Mouse (Mus musculus): ENCODE results near the gene Mrpl34. TPM values are rescaled to one million over a fixed set of nuclear protein-coding genes. Genes with fewer than 3 reads are reported as not detected.
"Not testable (repeated sequence)": the region's sequence is repeated elsewhere in the genome, so short reads cannot be mapped to it uniquely, and the experiment has no call there.

Gene Mrpl34
- 172 and 175 TPM in 2 replicates for polyA plus RNA-seq (2016; fragmentation: Nextera tagmentation; extraction: Ambion mirVana)

GRCm38 (mm10) chr8:71464513-71465500, at the start of gene Mrpl34:
TSS of gene Mrpl34 (plus strand) at chr8:71464959.
- H3K27ac ChIP-seq (ENCODE audit: poor library complexity, severe bottlenecking): peak within 1 kb of the TSS; percentile 83
- under 1% methylated on average over 59 of the region's 59 CpGs for WGBS
- peak within 1 kb of the TSS; percentile 89 for H3K9ac ChIP-seq
- H3K4me3 ChIP-seq: peak within 1 kb of the TSS; percentile 91
- peaks cover 26% of the 10 kb centered on the region for H3K4me1 ChIP-seq (replicated peaks)
- no peaks in the 10 kb centered on the region for H3K9me3 ChIP-seq (replicated peaks)
- ATAC-seq (ENCODE audit: insufficient number of reproducible peaks, low FRiP score): peak; percentile 87
- peak within 1 kb of the TSS; percentile 93 for H3K4me2 ChIP-seq
- peaks cover 14% of the 10 kb centered on the region for H3K27me3 ChIP-seq (replicated peaks)
- peaks cover 13% of the 10 kb centered on the region for H3K36me3 ChIP-seq

- no peak for ATAC-seq (ENCODE audit: insufficient number of reproducible peaks, low FRiP score)
- H3K36me3 ChIP-seq: no peaks in the 10 kb centered on the region
- no peak overlapping the region for H3K9ac ChIP-seq
- H3K4me1 ChIP-seq (replicated peaks): no peaks in the 10 kb centered on the region
- H3K27me3 ChIP-seq (replicated peaks): no peaks in the 10 kb centered on the region; the same call in 1 of the 2 replicates
- H3K4me2 ChIP-seq: no peak overlapping the region
- no peak overlapping the region for H3K4me3 ChIP-seq
- peaks cover 32% of the 10 kb centered on the region for H3K9me3 ChIP-seq (replicated peaks)
- H3K27ac ChIP-seq (ENCODE audit: poor library complexity, severe bottlenecking): no peak overlapping the region
These were observed 42.6 kb upstream of the Mrpl34 start for GRCm38 (mm10) chr8:71422121-71422520.

GRCm38 (mm10) chr8:71432935-71433334, 31.8 kb upstream of the Mrpl34 start:
- H3K27ac ChIP-seq (ENCODE audit: poor library complexity, severe bottlenecking); H3K9me3 ChIP-seq (replicated peaks); H3K27me3 ChIP-seq (replicated peaks); H3K4me2 ChIP-seq; ATAC-seq (ENCODE audit: insufficient number of reproducible peaks, low FRiP score); H3K9ac ChIP-seq; H3K4me1 ChIP-seq (replicated peaks); H3K4me3 ChIP-seq; H3K36me3 ChIP-seq: not testable (repeated sequence)
- WGBS: 74% methylated on average over 1 of the region's 1 CpGs

- no peak overlapping the region for H3K9ac ChIP-seq
- H3K36me3 ChIP-seq: no peaks in the 10 kb centered on the region
- H3K4me1 ChIP-seq (replicated peaks): no peaks in the 10 kb centered on the region
- no peak overlapping the region for H3K27ac ChIP-seq (ENCODE audit: poor library complexity, severe bottlenecking)
- H3K4me3 ChIP-seq: no peak overlapping the region
- peaks cover 3% of the 10 kb centered on the region for H3K27me3 ChIP-seq (replicated peaks)
- ATAC-seq (ENCODE audit: insufficient number of reproducible peaks, low FRiP score): no peak
- H3K9me3 ChIP-seq (replicated peaks): 0 out of 2 replicates have a peak, but pooled peaks cover 2% of the 10 kb centered on the region
- 51% methylated on average over 3 of the region's 3 CpGs for WGBS
- no peak overlapping the region for H3K4me2 ChIP-seq
These were observed 27.7 kb upstream of the Mrpl34 start for GRCm38 (mm10) chr8:71437041-71437440.

GRCm38 (mm10) chr8:71441404-71441803, 23.4 kb upstream of the Mrpl34 start:
- no peak overlapping the region for H3K4me2 ChIP-seq
- H3K9me3 ChIP-seq (replicated peaks): no peaks in the 10 kb centered on the region
- H3K36me3 ChIP-seq: no peaks in the 10 kb centered on the region
- no peak overlapping the region for H3K4me3 ChIP-seq
- H3K9ac ChIP-seq: no peak overlapping the region
- peaks cover 24% of the 10 kb centered on the region for H3K27me3 ChIP-seq (replicated peaks)
- whole genome bisulfite sequencing: 2% methylated on average over 7 of the region's 7 CpGs
- no peak for ATAC-seq (ENCODE audit: insufficient number of reproducible peaks, low FRiP score)
- H3K27ac ChIP-seq (ENCODE audit: poor library complexity, severe bottlenecking): no peak overlapping the region
- H3K4me1 ChIP-seq (replicated peaks): no peaks in the 10 kb centered on the region

- no peaks in the 10 kb centered on the region for H3K4me1 ChIP-seq (replicated peaks)
- WGBS: 69% methylated on average over 7 of the region's 7 CpGs
- H3K36me3 ChIP-seq: no peaks in the 10 kb centered on the region
- no peak overlapping the region for H3K4me3 ChIP-seq
- no peaks in the 10 kb centered on the region; the same call in 1 of the 2 replicates for H3K9me3 ChIP-seq (replicated peaks)
- no peak overlapping the region for H3K9ac ChIP-seq
- H3K27ac ChIP-seq (ENCODE audit: poor library complexity, severe bottlenecking): no peak overlapping the region
- no peak for ATAC-seq (ENCODE audit: insufficient number of reproducible peaks, low FRiP score)
- no peak overlapping the region for H3K4me2 ChIP-seq
- peaks cover 24% of the 10 kb centered on the region for H3K27me3 ChIP-seq (replicated peaks)
These were observed 19.7 kb upstream of the Mrpl34 start for GRCm38 (mm10) chr8:71445096-71445495.

GRCm38 (mm10) chr8:71451337-71451736, 13.4 kb upstream of the Mrpl34 start:
- H3K9ac ChIP-seq: no peak overlapping the region
- no peak overlapping the region for H3K27ac ChIP-seq (ENCODE audit: poor library complexity, severe bottlenecking)
- no peak overlapping the region for H3K4me2 ChIP-seq
- H3K4me3 ChIP-seq: no peak overlapping the region
- no peak for ATAC-seq (ENCODE audit: insufficient number of reproducible peaks, low FRiP score)
- H3K27me3 ChIP-seq (replicated peaks): peaks cover 8% of the 10 kb centered on the region; the same call in 1 of the 2 replicates
- no peaks in the 10 kb centered on the region for H3K36me3 ChIP-seq
- H3K9me3 ChIP-seq (replicated peaks): no peaks in the 10 kb centered on the region; the same call in 1 of the 2 replicates
- WGBS: 50% methylated on average over 4 of the region's 4 CpGs
- no peaks in the 10 kb centered on the region for H3K4me1 ChIP-seq (replicated peaks)

- Histone ChIP-seq H3K27ac (ENCODE audit: poor library complexity, severe bottlenecking) (no peak overlapping the region), H3K4me2 (no peak overlapping the region), H3K36me3 (peaks cover 1% of the 10 kb centered on the region), H3K4me3 (no peak overlapping the region), H3K9ac (no peak overlapping the region), H3K9me3 (replicated peaks) (no peaks in the 10 kb centered on the region; the same call in 1 of the 2 replicates), H3K4me1 (replicated peaks) (no peaks in the 10 kb centered on the region), H3K27me3 (replicated peaks) (peaks cover 11% of the 10 kb centered on the region)
- no peak for ATAC-seq (ENCODE audit: insufficient number of reproducible peaks, low FRiP score)
- 50% methylated on average over 11 of the region's 11 CpGs for WGBS
These were observed 13.0 kb upstream of the Mrpl34 start for GRCm38 (mm10) chr8:71451777-71452176.

GRCm38 (mm10) chr8:71452669-71453068, 12.1 kb upstream of the Mrpl34 start:
- Histone ChIP-seq H3K4me1 (replicated peaks) (no peaks in the 10 kb centered on the region), H3K4me3 (no peak overlapping the region), H3K27ac (ENCODE audit: poor library complexity, severe bottlenecking) (no peak overlapping the region), H3K4me2 (no peak overlapping the region), H3K9me3 (replicated peaks) (no peaks in the 10 kb centered on the region; the same call in 1 of the 2 replicates), H3K36me3 (peaks cover 10% of the 10 kb centered on the region), H3K9ac (no peak overlapping the region), H3K27me3 (replicated peaks) (peaks cover 19% of the 10 kb centered on the region)
- 63% methylated on average over 2 of the region's 2 CpGs for WGBS
- no peak for ATAC-seq (ENCODE audit: insufficient number of reproducible peaks, low FRiP score)

GRCm38 (mm10) chr8:71454668-71455067, 10.1 kb upstream of the Mrpl34 start:
- no peaks in the 10 kb centered on the region; the same call in 1 of the 2 replicates for H3K9me3 ChIP-seq (replicated peaks)
- H3K4me1 ChIP-seq (replicated peaks): no peaks in the 10 kb centered on the region
- no peak overlapping the region for H3K27ac ChIP-seq (ENCODE audit: poor library complexity, severe bottlenecking)
- 65% methylated on average over 8 of the region's 8 CpGs for WGBS
- peaks cover 30% of the 10 kb centered on the region for H3K36me3 ChIP-seq
- no peak overlapping the region for H3K4me2 ChIP-seq
- H3K9ac ChIP-seq: no peak overlapping the region
- H3K27me3 ChIP-seq (replicated peaks): peaks cover 19% of the 10 kb centered on the region
- no peak overlapping the region for H3K4me3 ChIP-seq
- ATAC-seq (ENCODE audit: insufficient number of reproducible peaks, low FRiP score): no peak

- Histone ChIP-seq H3K4me3 (no peak overlapping the region), H3K4me1 (replicated peaks) (no peaks in the 10 kb centered on the region), H3K9me3 (replicated peaks) (no peaks in the 10 kb centered on the region), H3K4me2 (no peak overlapping the region), H3K27me3 (replicated peaks) (peaks cover 32% of the 10 kb centered on the region), H3K36me3 (peaks cover 42% of the 10 kb centered on the region), H3K27ac (ENCODE audit: poor library complexity, severe bottlenecking) (no peak overlapping the region), H3K9ac (no peak overlapping the region)
- ATAC-seq (ENCODE audit: insufficient number of reproducible peaks, low FRiP score): 0 out of 2 replicates have a peak, but pooled peaks have one; percentile 37
- 32% methylated on average over 22 of the region's 22 CpGs for WGBS
These were observed 7.9 kb upstream of the Mrpl34 start for GRCm38 (mm10) chr8:71456906-71457305.
